Mouse (Mus musculus) limb, embryonic 11.5 days (tissue): ENCODE results near the gene Plcb1. TPM values are rescaled to one million over a fixed set of nuclear protein-coding genes. Genes with fewer than 3 reads are reported as not detected.

Experiments used
- ATAC-seq: fragments of 200-750 bp; cut with Nextera tagmentation; 2 replicates; pipeline ENCODE4 v1.8.0; 2017; ENCODE audit warnings: low read depth; ENCODE audit not compliant: insufficient number of reproducible peaks, low FRiP score, low TSS enrichment
- DNase-seq: peaks from one replicate; pipeline ENCODE4 v3.0.0-alpha.2; 2015; ENCODE audit warnings: low spot score
- H3K27ac ChIP-seq: fragments of 300-500 bp; sonication (generic); replicated peaks from 2 replicates; pipeline ENCODE4 v1.5.1; 2014; ENCODE audit warnings: low read depth, mild to moderate bottlenecking, low read length
- H3K27me3 ChIP-seq: fragments of 300-500 bp; sonication (generic); 2 replicates; pipeline ENCODE4 v1.6.1; 2014; ENCODE audit warnings: mild to moderate bottlenecking, low read length, mixed read lengths; ENCODE audit not compliant: control insufficient read depth, insufficient read depth
- H3K36me3 ChIP-seq: fragments of 300-500 bp; sonication (generic); 2 replicates; pipeline ENCODE4 v1.6.1; 2014; ENCODE audit warnings: mild to moderate bottlenecking, low read length, moderate library complexity, mixed read lengths; ENCODE audit not compliant: control insufficient read depth, insufficient read depth
- H3K4me1 ChIP-seq: fragments of 300-500 bp; sonication (generic); 2 replicates; pipeline ENCODE4 v1.6.1; 2014; ENCODE audit warnings: low read length, mixed read lengths; ENCODE audit not compliant: control insufficient read depth, insufficient read depth
- H3K4me2 ChIP-seq: fragments of 300-500 bp; sonication (generic); 2 replicates; pipeline ENCODE4 v1.6.1; 2014; ENCODE audit warnings: low read depth, mild to moderate bottlenecking, moderate library complexity; ENCODE audit not compliant: severe bottlenecking
- H3K4me3 ChIP-seq: fragments of 300-500 bp; sonication (generic); 2 replicates; pipeline ENCODE4 v1.5.1; 2014; ENCODE audit warnings: low read depth, low read length
- H3K9ac ChIP-seq: fragments of 300-500 bp; sonication (generic); 2 replicates; pipeline ENCODE4 v1.6.1; 2014; ENCODE audit warnings: mild to moderate bottlenecking, low read length
- H3K9me3 ChIP-seq: fragments of 300-500 bp; sonication (generic); 2 replicates; pipeline ENCODE4 v1.6.1; 2016; ENCODE audit warnings: low read length; ENCODE audit not compliant: control insufficient read depth
- WGBS: fragments of 180-500 bp; shearing (Covaris S2); extraction: QIAGEN DNeasy Blood & Tissue Kit; methylation state at CpG from one replicate; pipeline ENCODE4 v1.1.7; 2014; 5-methylcytosine and 5-hydroxymethylcytosine counted together
- polyA plus RNA-seq: library from polyadenylated mRNA; unstranded; fragments of >200 nt; fragmentation: Nextera tagmentation; extraction: Ambion mirVana; gene quantifications from 2 replicates; pipeline ENCODE4 v1.2.1, GENCODE M21; 2014

Plcb1 gene
- polyA plus RNA-seq, 1 experiment from 2014 or later = 10.4 TPM

DNA sequence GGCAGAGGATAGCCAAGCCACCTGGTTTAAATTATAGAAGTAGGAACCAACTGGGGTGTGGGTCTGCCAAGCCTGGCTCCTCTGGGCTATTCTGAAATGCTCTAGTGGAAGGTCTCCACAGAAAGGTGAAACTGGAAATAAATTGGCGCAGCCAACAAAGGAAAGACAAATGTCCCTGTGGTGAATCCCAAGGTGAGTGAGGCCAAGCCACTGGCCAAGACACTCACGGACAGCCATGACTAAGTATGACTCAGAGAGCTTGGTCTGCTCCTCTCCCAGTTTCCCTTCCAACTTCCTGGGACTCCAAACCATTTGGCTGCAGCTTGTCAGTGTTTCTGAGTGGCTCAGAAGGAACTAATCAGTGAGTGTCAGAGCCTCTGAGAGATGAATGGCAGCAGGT is 126.7 kb downstream of the Plcb1 start:
- Histone ChIP-seq H3K4me3 (no peak overlapping the region), H3K9ac (no peak overlapping the region), H3K4me2 (no peak overlapping the region), H3K36me3 (no peaks in the 10 kb centered on the region), H3K27me3 (no peaks in the 10 kb centered on the region), H3K9me3 (no peaks in the 10 kb centered on the region), H3K27ac (no peak overlapping the region), H3K4me1 (peaks cover 6% of the 10 kb centered on the region; the same call in 1 of the 2 replicates)
- DNase-seq = no peak
- ATAC-seq = no peak
- WGBS = 66% methylated on average over 2 of the region's 2 CpGs

DNA sequence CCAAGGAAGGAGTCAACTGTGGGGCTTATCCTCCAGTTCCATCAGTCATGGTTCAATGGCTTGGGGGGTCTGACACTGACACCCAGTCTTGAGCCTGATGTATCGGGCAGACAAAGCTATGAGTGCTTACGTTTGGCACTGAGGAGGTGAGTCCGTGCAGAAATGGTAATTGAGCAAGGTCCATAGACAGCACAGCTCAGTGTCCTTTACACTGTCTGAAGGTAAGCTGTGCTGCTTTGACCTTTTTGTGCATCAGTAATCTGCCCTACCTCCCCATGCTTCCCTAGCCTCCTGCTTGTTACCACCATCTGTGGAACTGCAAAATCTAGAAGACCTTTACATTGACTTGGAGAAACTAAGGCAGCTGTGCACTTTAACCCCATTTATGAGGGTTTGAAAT is 127.7 kb downstream of the Plcb1 start:
- Histone ChIP-seq H3K9ac (no peak overlapping the region), H3K9me3 (no peaks in the 10 kb centered on the region), H3K27ac (no peak overlapping the region), H3K4me1 (peaks cover 6% of the 10 kb centered on the region; the same call in 1 of the 2 replicates), H3K36me3 (no peaks in the 10 kb centered on the region), H3K4me3 (no peak overlapping the region), H3K27me3 (no peaks in the 10 kb centered on the region), H3K4me2 (no peak overlapping the region)
- 81% methylated on average over 3 of the region's 3 CpGs for WGBS
- ATAC-seq = no peak
- no peak for DNase-seq

DNA sequence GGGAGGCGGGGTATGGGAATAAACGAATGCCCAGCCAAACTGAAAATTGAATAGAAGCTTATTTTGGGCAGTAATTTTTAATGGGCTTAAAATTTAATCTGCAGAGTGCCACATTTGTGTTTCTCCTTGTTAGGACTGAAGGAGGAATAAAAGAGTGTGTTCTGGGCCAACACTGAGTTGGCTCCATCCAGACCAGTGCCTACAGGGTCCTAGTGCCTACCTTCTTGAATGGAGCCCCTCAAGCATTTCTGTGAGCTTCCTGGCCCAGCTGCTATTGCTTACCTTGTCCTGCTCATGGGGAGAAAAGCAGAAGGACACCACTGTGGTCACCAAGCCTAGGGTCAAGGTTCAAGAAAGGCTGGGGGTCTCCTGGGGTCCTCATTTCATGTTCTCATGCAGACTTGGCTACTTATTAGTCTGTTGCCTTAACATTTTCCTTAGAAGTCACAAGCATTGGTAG is 128.3 kb downstream of the Plcb1 start:
- Histone ChIP-seq H3K4me3 (no peak overlapping the region), H3K27me3 (no peaks in the 10 kb centered on the region), H3K4me1 (peaks cover 6% of the 10 kb centered on the region; the same call in 1 of the 2 replicates), H3K36me3 (no peaks in the 10 kb centered on the region), H3K4me2 (no peak overlapping the region), H3K9me3 (no peaks in the 10 kb centered on the region), H3K9ac (no peak overlapping the region), H3K27ac (no peak overlapping the region)
- DNase-seq = no peak
- WGBS = 85% methylated on average over 2 of the region's 2 CpGs
- no peak for ATAC-seq

DNA sequence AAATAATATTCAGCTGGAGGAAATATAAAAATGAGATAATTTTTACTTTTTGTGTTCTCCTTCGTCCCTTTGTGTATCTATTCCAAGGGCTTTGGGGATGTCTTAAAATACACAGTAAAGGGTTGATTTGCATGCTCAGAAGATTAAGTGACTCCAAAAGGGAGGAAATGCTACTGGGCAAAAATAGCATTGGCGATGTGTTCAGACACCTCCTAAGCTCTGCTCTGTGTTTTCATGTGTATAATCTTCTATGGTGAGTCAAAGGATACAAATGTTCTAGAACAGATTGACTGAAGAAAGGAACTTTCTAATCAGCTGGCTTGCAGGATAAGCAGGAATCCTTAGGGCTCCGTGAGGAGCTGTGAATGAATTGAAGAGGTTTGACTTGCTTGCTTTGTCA is 129.2 kb downstream of the Plcb1 start:
- H3K4me2 ChIP-seq = no peak overlapping the region
- H3K27ac ChIP-seq = no peak overlapping the region
- no peak overlapping the region for H3K9ac ChIP-seq
- DNase-seq (no peak), ATAC-seq (no peak)
- no peaks in the 10 kb centered on the region for H3K27me3 ChIP-seq
- H3K4me3 ChIP-seq = no peak overlapping the region
- no peaks in the 10 kb centered on the region for H3K9me3 ChIP-seq
- H3K36me3 ChIP-seq = no peaks in the 10 kb centered on the region
- WGBS = 87% methylated on average over 3 of the region's 3 CpGs
- H3K4me1 ChIP-seq = peaks cover 6% of the 10 kb centered on the region; the same call in 1 of the 2 replicates

DNA sequence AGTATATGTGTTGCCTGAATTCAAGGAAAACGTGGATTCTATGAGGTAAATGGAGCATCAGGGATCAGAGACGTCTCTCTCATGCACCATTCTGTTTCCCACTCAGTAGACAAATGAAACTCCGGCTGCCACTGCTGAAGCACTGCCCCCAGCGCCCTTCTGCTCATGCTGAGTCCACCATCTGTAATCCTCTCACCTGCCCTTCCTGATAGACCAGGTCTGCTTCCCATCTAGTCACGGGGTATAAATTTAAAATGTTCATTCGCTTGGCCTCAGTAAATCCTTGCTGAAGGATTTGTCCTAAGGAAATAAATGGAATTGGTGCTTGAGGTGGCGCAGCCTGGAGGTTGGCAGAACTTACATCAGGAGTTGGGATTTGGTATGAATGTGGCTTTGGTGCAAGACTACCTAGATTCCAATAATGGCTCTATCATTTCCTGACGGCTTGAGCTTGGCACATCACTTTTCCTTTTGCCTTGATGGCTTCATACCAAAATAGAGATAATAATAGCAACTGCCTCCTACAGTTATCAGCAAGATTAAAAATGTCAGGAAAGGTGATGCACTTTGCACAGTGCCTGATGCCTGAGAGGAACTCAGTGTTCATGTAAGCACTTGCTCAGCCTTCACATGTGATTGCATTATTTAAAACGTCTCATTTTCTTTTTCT is 134.9 kb downstream of the Plcb1 start:
- WGBS = 79% methylated on average over 9 of the region's 9 CpGs
- no peak overlapping the region for H3K9ac ChIP-seq
- no peak overlapping the region for H3K4me2 ChIP-seq
- no peak overlapping the region for H3K4me3 ChIP-seq
- ATAC-seq = no peak
- no peaks in the 10 kb centered on the region for H3K36me3 ChIP-seq
- no peaks in the 10 kb centered on the region for H3K9me3 ChIP-seq
- no peaks in the 10 kb centered on the region for H3K4me1 ChIP-seq
- no peak overlapping the region for H3K27ac ChIP-seq
- no peak for DNase-seq
- no peaks in the 10 kb centered on the region for H3K27me3 ChIP-seq

DNA sequence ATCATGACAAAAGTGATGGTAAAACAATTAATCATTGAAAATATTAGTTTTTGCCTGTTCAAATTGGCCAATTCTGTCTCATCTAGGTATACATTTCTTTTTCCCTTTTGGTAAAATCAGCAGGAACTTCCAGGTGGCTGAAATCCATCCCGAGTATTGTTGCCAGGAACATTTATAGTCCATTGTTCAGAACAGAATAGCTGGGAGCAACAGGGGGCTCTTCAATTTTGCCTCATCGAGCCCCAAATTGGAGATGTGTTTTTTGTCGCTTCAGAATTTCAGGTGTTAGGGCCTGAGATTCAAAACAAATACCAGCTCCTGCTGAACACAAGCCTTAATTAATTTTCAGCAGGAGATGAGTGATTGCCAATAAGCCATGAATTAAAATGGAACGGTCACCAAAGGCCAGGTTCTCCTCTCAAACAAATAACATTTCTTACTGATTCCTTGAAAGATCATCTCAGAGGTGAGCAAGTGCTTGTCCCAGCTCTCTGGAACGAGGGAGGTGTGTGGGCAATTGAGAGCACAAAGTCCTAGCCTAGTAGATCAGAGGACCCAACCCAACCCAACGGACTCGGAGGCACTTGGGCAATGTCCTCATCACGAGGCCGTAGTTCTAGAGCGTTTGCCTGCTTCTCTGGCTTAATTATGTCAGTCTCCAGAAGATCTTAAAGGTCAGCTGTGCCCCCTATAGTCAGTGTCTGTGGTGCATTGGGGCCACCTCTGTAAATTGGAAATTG is 136.9 kb downstream of the Plcb1 start:
- no peaks in the 10 kb centered on the region for H3K4me1 ChIP-seq
- WGBS = 86% methylated on average over 10 of the region's 10 CpGs
- no peaks in the 10 kb centered on the region for H3K27me3 ChIP-seq
- H3K4me3 ChIP-seq = no peak overlapping the region
- no peak for DNase-seq
- no peaks in the 10 kb centered on the region for H3K9me3 ChIP-seq
- no peak overlapping the region for H3K9ac ChIP-seq
- no peak for ATAC-seq
- H3K27ac ChIP-seq = no peak overlapping the region
- no peak overlapping the region for H3K4me2 ChIP-seq
- no peaks in the 10 kb centered on the region for H3K36me3 ChIP-seq

DNA sequence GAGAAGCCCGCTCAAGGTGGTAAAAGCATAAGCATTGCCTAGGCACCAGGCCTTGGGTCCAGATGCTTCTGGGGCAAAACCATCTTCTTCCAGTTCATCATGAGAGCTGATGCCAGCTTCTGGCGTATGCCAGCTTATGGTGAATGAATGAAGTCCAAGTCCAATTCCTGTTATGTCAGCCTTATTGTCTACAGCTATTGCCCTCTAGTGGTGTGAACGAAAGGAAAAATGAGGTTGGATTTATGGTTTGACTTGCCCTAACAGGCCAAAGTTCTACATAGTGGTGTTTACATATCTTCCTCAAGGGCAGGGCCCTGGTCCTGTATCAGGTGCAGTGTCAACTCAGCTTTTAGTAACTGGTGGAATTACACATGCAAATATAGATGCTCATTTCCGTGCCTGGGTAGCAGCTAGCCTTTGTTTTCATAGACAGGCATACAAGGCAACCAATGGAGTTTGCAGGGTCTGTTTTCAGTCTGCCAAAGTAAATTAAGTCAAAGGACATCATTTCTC is 138.3 kb downstream of the Plcb1 start:
- Histone ChIP-seq H3K27ac (no peak overlapping the region), H3K4me1 (no peaks in the 10 kb centered on the region), H3K4me3 (no peak overlapping the region), H3K36me3 (no peaks in the 10 kb centered on the region), H3K27me3 (no peaks in the 10 kb centered on the region), H3K9me3 (no peaks in the 10 kb centered on the region), H3K4me2 (no peak overlapping the region), H3K9ac (no peak overlapping the region)
- DNase-seq = no peak
- WGBS = 89% methylated on average over 4 of the region's 4 CpGs
- no peak for ATAC-seq

DNA sequence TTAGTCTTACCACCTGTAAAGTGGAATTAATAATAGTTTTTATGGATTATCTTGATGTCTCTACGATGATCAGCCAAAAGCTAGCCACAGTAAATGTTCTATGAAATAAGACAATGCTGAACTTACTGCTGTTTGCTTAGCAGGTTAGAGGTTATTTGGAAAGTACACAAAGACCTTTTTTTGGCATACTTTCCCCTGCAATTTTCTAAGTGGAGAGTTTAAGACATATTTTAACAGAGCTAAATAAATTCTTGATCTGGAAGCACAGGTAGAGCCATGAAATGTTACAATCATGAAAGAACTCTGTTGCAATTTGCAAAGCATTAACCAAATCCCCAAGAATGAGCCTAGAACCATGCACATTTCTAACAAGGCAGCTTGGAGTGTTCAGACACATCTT is 140.4 kb downstream of the Plcb1 start:
- Histone ChIP-seq H3K9me3 (no peaks in the 10 kb centered on the region), H3K4me1 (no peaks in the 10 kb centered on the region), H3K9ac (no peak overlapping the region), H3K27ac (no peak overlapping the region), H3K4me3 (no peak overlapping the region), H3K27me3 (no peaks in the 10 kb centered on the region), H3K36me3 (no peaks in the 10 kb centered on the region), H3K4me2 (no peak overlapping the region)
- ATAC-seq (no peak), DNase-seq (no peak)
- 89% methylated on average over 1 of the region's 1 CpGs for WGBS
